Mouse (Mus musculus) MEL (cell line): Measurements from ENCODE around the gene Mis18a. TPM values are rescaled to one million over a fixed set of nuclear protein-coding genes. Genes with fewer than 3 reads are reported as not detected.

Source experiments
- DNase-seq: peaks from one replicate; pipeline ENCODE4 v3.0.0; 2011; ENCODE audit warnings: low read depth, low spot score
- H3K27ac ChIP-seq: 2 replicates; pipeline ENCODE4 v1.5.1; 2012; ENCODE audit warnings: low read depth, mild to moderate bottlenecking, control low read depth, low read length, moderate library complexity; ENCODE audit not compliant: control insufficient read depth
- H3K27me3 ChIP-seq, 2 experiments: fragments of 150-350 bp in 1 of 2; sonication (generic) in 1 of 2; 2 replicates each; pipeline ENCODE4 v1.6.1; 2012; ENCODE audit warnings: low read length in 2 of 2, mild to moderate bottlenecking in 2 of 2, improper control_type of control experiment in 1 of 2, moderate library complexity in 1 of 2; ENCODE audit not compliant: insufficient read depth in 2 of 2, control insufficient read depth in 1 of 2
- H3K36me3 ChIP-seq, 2 experiments: 2 replicates each; pipeline ENCODE4 v1.6.1; 2012 to 2014; ENCODE audit warnings: low read length in 2 of 2, improper control_type of control experiment in 1 of 2, inconsistent platforms in 1 of 2, mild to moderate bottlenecking in 1 of 2; ENCODE audit not compliant: insufficient read depth in 2 of 2, control insufficient read depth in 1 of 2
- H3K4me1 ChIP-seq, 2 experiments: fragments of 150-350 bp in 1 of 2; sonication (generic) in 1 of 2; 2 replicates each; pipeline ENCODE4 v1.6.1; 2012; ENCODE audit warnings: low read length in 2 of 2, improper control_type of control experiment in 1 of 2, mild to moderate bottlenecking in 1 of 2; ENCODE audit not compliant: insufficient read depth in 2 of 2, control insufficient read depth in 1 of 2
- H3K4me3 ChIP-seq, 2 experiments: fragments of 150-350 bp in 1 of 2; sonication (generic) in 1 of 2; 2 replicates each; pipeline ENCODE4 v1.5.1; 2012; ENCODE audit warnings: low read depth in 2 of 2, low read length in 2 of 2, mild to moderate bottlenecking in 2 of 2, moderate library complexity in 2 of 2, control low read depth in 1 of 2, improper control_type of control experiment in 1 of 2; ENCODE audit not compliant: control insufficient read depth in 1 of 2, insufficient read depth in 1 of 2
- H3K79me2 ChIP-seq: 2 replicates; pipeline ENCODE4 v1.6.1; 2012; ENCODE audit warnings: mild to moderate bottlenecking, low read length, moderate library complexity; ENCODE audit not compliant: control insufficient read depth, poor library complexity, insufficient read depth
- H3K9ac ChIP-seq: 2 replicates; pipeline ENCODE4 v1.6.1; 2012; ENCODE audit warnings: low read depth, mild to moderate bottlenecking, control low read depth, low read length, moderate library complexity; ENCODE audit not compliant: control insufficient read depth, poor library complexity, severe bottlenecking
- H3K9me3 ChIP-seq: fragments of 150-350 bp; sonication (generic); replicated peaks from 2 replicates; pipeline ENCODE4 v1.6.1; 2012; ENCODE audit warnings: mild to moderate bottlenecking, low read length, improper control_type of control experiment, moderate library complexity; ENCODE audit not compliant: insufficient read depth
- BHLHE40 ChIP-seq: IDR thresholded peaks from 2 replicates; pipeline ENCODE4 v1.6.1; 2012; ENCODE audit warnings: low read depth, mild to moderate bottlenecking, inconsistent platforms, low read length, improper control_type of control experiment, borderline replicate concordance
- CTCF ChIP-seq, 3 experiments: IDR thresholded peaks in 2 of 3; conservative IDR thresholded peaks in 1 of 3; 2 replicates each; pipeline ENCODE4 v1.5.1; 2011 to 2012; ENCODE audit warnings: low read length in 3 of 3, low read depth in 2 of 3, mild to moderate bottlenecking in 2 of 3, improper control_type of control experiment in 1 of 3, inconsistent platforms in 1 of 3, mixed read lengths in 1 of 3, moderate library complexity in 1 of 3; ENCODE audit not compliant: control insufficient read depth in 1 of 3, insufficient read depth in 1 of 3, poor library complexity in 1 of 3, severe bottlenecking in 1 of 3
- GATA1 ChIP-seq: IDR thresholded peaks from 2 replicates; pipeline ENCODE4 v1.6.1; 2011; ENCODE audit warnings: low read depth, low read length, improper control_type of control experiment
- JUND ChIP-seq: IDR thresholded peaks from 2 replicates; pipeline ENCODE4 v1.6.1; 2011; ENCODE audit warnings: low read depth, mild to moderate bottlenecking, improper control_type of control experiment, low read length
- KAT2A ChIP-seq: conservative IDR thresholded peaks from 2 replicates; pipeline ENCODE4 v1.6.1; 2012; ENCODE audit warnings: low read depth, low read length, improper control_type of control experiment, inconsistent platforms
- MAFK ChIP-seq: IDR thresholded peaks from 2 replicates; pipeline ENCODE4 v1.6.1; 2011; ENCODE audit warnings: low read depth, mild to moderate bottlenecking, low read length, improper control_type of control experiment, borderline replicate concordance
- MAX ChIP-seq: IDR thresholded peaks from 2 replicates; pipeline ENCODE4 v1.6.1; 2011; ENCODE audit warnings: low read length, improper control_type of control experiment
- MEF2A ChIP-seq: IDR thresholded peaks from 2 replicates; pipeline ENCODE4 v1.6.1; 2014; ENCODE audit warnings: low read depth, mild to moderate bottlenecking, inconsistent platforms, low read length, improper control_type of control experiment; ENCODE audit not compliant: poor library complexity, insufficient replicate concordance, severe bottlenecking; ENCODE audit errors: extremely low read depth
- MXI1 ChIP-seq: IDR thresholded peaks from 2 replicates; pipeline ENCODE4 v1.6.1; 2011; ENCODE audit warnings: mild to moderate bottlenecking, low read depth, low read length, improper control_type of control experiment
- MYB ChIP-seq: IDR thresholded peaks from 2 replicates; pipeline ENCODE4 v1.6.1; 2011; ENCODE audit warnings: mild to moderate bottlenecking, low read depth, low read length, improper control_type of control experiment
- MYC ChIP-seq: IDR thresholded peaks from 2 replicates; pipeline ENCODE4 v1.6.1; 2011; ENCODE audit warnings: low read depth, mild to moderate bottlenecking, low read length, improper control_type of control experiment, moderate library complexity
- NRF1 ChIP-seq: IDR thresholded peaks from 2 replicates; pipeline ENCODE4 v1.6.1; 2014; ENCODE audit warnings: low read depth, mild to moderate bottlenecking, inconsistent platforms, low read length, improper control_type of control experiment, moderate library complexity; ENCODE audit not compliant: poor library complexity, insufficient read depth, severe bottlenecking
- POLR2AphosphoS2 ChIP-seq: IDR thresholded peaks from 2 replicates; pipeline ENCODE4 v1.6.1; 2011; ENCODE audit warnings: low read length, improper control_type of control experiment
- RAD21 ChIP-seq: IDR thresholded peaks from 2 replicates; pipeline ENCODE4 v1.6.1; 2011; ENCODE audit warnings: mild to moderate bottlenecking, low read depth, low read length, improper control_type of control experiment
- SMC3 ChIP-seq: IDR thresholded peaks from 2 replicates; pipeline ENCODE4 v1.6.1; 2011; ENCODE audit warnings: low read depth, low read length, improper control_type of control experiment
- TAL1 ChIP-seq: IDR thresholded peaks from 2 replicates; pipeline ENCODE4 v1.6.1; 2012; ENCODE audit warnings: mild to moderate bottlenecking, inconsistent platforms, low read length, moderate library complexity, mixed read lengths
- TCF12 ChIP-seq: IDR thresholded peaks from 2 replicates; pipeline ENCODE4 v1.6.1; 2014; ENCODE audit warnings: low read depth, mild to moderate bottlenecking, inconsistent platforms, low read length, improper control_type of control experiment, moderate library complexity
- UBTF ChIP-seq: IDR thresholded peaks from 2 replicates; pipeline ENCODE4 v1.6.1; 2012; ENCODE audit warnings: low read depth, mild to moderate bottlenecking, inconsistent platforms, low read length, improper control_type of control experiment, moderate library complexity, borderline replicate concordance; ENCODE audit not compliant: insufficient read depth
- ZNF384 ChIP-seq: IDR thresholded peaks from 2 replicates; pipeline ENCODE4 v1.6.1; 2012; ENCODE audit warnings: low read depth, mild to moderate bottlenecking, inconsistent platforms, low read length, improper control_type of control experiment
- polyA plus RNA-seq, 2 experiments: library from polyadenylated mRNA; stranded (reverse) in 1 of 2; unstranded in 1 of 2; fragments of >175 nt in 1 of 2; fragments of >200 nt in 1 of 2; gene quantifications; 2 replicates each; pipeline versions ENCODE4 v1.2.1 to v1.2.4; 2012; ENCODE audit warnings: low replicate concordance in 2 of 2, low read depth in 1 of 2; ENCODE audit not compliant: insufficient read length in 2 of 2, insufficient read depth in 1 of 2, missing spikeins in 1 of 2
- total RNA-seq: library from RNA; depleted of rRNA; stranded (reverse); fragments of 300-350 nt; gene quantifications from 2 replicates; pipeline ENCODE4 v1.2.3, GENCODE M21; 2012

The Mis18a gene
- total and polyA plus RNA-seq, 3 experiments, result 43.8 to 48.3 TPM; not detected in 1

- Histone ChIP-seq H3K27me3 (no peaks in the 10 kb centered on the region), H3K27ac (no peak within 1 kb of the TSS), H3K9me3 (no peaks in the 10 kb centered on the region), H3K79me2 (no peaks in the 10 kb centered on the region), H3K4me1 (peaks cover 0 to under 1% of the 10 kb centered on the region in 2 experiments; a peak in 1 of 4 replicates), H3K4me3 (no peak within 1 kb of the TSS)
- no peak for DNase-seq
- no peak for TF ChIP-seq RAD21
- no peak for TF ChIP-seq JUND
- TF ChIP-seq SMC3, result no peak
- no peak for TF ChIP-seq NRF1
- TF ChIP-seq BHLHE40, result no peak
- TF ChIP-seq GATA1, result no peak
- no peak for TF ChIP-seq KAT2A
- no peak for TF ChIP-seq MXI1
- TF ChIP-seq ZNF384, result no peak
- TF ChIP-seq CTCF (IDR thresholded peaks at IDR 0.05 in 2 of 3, conservative IDR thresholded peaks at IDR 0.05 in 1 of 3; ENCODE audit: control insufficient read depth in 1 of 3, insufficient read depth in 1 of 3, low read depth in 2 of 3, low read length in 3 of 3, poor library complexity in 1 of 3, severe bottlenecking in 1 of 3), result no peak
- TF ChIP-seq TAL1, result no peak
- TF ChIP-seq, all 39 proteins: peak for 0
- Histone ChIP-seq H3K36me3 (no peaks in the 10 kb centered on the region; a peak in 1 of 4 replicates), H3K9ac (no peak within 1 kb of the TSS)
These were observed 11.1 kb upstream of the Mis18a start, which contains the start of gene Mrap for GRCm38 (mm10) chr16:90738092-90738956. Gene Mrap (plus strand): TSS chr16:90738207.

- no peaks in the 10 kb centered on the region for H3K9me3 ChIP-seq
- no peak for DNase-seq
- no peaks in the 10 kb centered on the region for H3K36me3 ChIP-seq
- H3K27ac ChIP-seq, result no peak overlapping the region
- no peaks in the 10 kb centered on the region for H3K79me2 ChIP-seq
- H3K4me1 ChIP-seq, result no peaks in the 10 kb centered on the region
- H3K4me3 ChIP-seq, result no peak overlapping the region
- TF ChIP-seq MYB (no peak), NRF1 (no peak), GATA1 (no peak), SMC3 (no peak), MAFK (no peak), MEF2A (no peak), POLR2AphosphoS2 (no peak), TCF12 (no peak), MAX (no peak), UBTF (no peak), MYC (no peak)
- no peak overlapping the region for H3K9ac ChIP-seq
- no peaks in the 10 kb centered on the region for H3K27me3 ChIP-seq
These were observed 9.6 kb upstream of the Mis18a start for GRCm38 (mm10) chr16:90736672-90737270.
